Mouse (Mus musculus) MEL (cell line): ENCODE data around the gene Acoxl.

Experiments
- CTCF ChIP-seq, 3 experiments: IDR thresholded peaks in 2 of 3; conservative IDR thresholded peaks in 1 of 3; 2 replicates each; pipeline ENCODE4 v1.5.1; 2011 to 2012; ENCODE audit warnings: low read length in 3 of 3, low read depth in 2 of 3, mild to moderate bottlenecking in 2 of 3, improper control_type of control experiment in 1 of 3, inconsistent platforms in 1 of 3, mixed read lengths in 1 of 3, moderate library complexity in 1 of 3; ENCODE audit not compliant: control insufficient read depth in 1 of 3, insufficient read depth in 1 of 3, poor library complexity in 1 of 3, severe bottlenecking in 1 of 3
- MAFK ChIP-seq: IDR thresholded peaks from 2 replicates; pipeline ENCODE4 v1.6.1; 2011; ENCODE audit warnings: low read depth, mild to moderate bottlenecking, low read length, improper control_type of control experiment, borderline replicate concordance
- ZNF384 ChIP-seq: IDR thresholded peaks from 2 replicates; pipeline ENCODE4 v1.6.1; 2012; ENCODE audit warnings: low read depth, mild to moderate bottlenecking, inconsistent platforms, low read length, improper control_type of control experiment

- TF ChIP-seq CTCF (IDR thresholded peaks at IDR 0.05 in 2 of 3, conservative IDR thresholded peaks at IDR 0.05 in 1 of 3; ENCODE audit: control insufficient read depth in 1 of 3, insufficient read depth in 1 of 3, low read depth in 2 of 3, low read length in 3 of 3, poor library complexity in 1 of 3, severe bottlenecking in 1 of 3): no peak
- no peak for TF ChIP-seq ZNF384
- TF ChIP-seq MAFK: no peak
Observed at GRCm38 (mm10) chr2:128065013-128065412, 226.3 kb downstream of the Acoxl start.
